Mouse (Mus musculus): ENCODE results near the gene Psg16. TPM values are rescaled to one million over a fixed set of nuclear protein-coding genes. Genes with fewer than 3 reads are reported as not detected.

Gene Psg16
- polyA plus RNA-seq, 2 experiments, result 0.23 to 0.33 TPM

- Histone ChIP-seq H3K27ac (replicated peaks; ENCODE audit: low read depth, low read length) (peak overlapping the region; percentile 81), H3K9me3 (ENCODE audit: control insufficient read depth, low read length) (no peaks in the 10 kb centered on the region), H3K4me2 (replicated peaks; ENCODE audit: low read depth, low read length, severe bottlenecking) (peak overlapping the region; percentile 80), H3K27me3 (ENCODE audit: control insufficient read depth, insufficient read depth, low read length) (no peaks in the 10 kb centered on the region), H3K9ac (ENCODE audit: low read depth, low read length, severe bottlenecking) (peak overlapping the region; percentile 49), H3K4me3 (replicated peaks; ENCODE audit: low read length) (peak overlapping the region; percentile 43), H3K36me3 (ENCODE audit: control insufficient read depth, insufficient read depth, low read length) (peaks cover 15% of the 10 kb centered on the region), H3K4me1 (ENCODE audit: control insufficient read depth, insufficient read depth, low read length) (peaks cover 60% of the 10 kb centered on the region)
- no peak for TF ChIP-seq POLR2A (IDR thresholded peaks at IDR 0.05; ENCODE audit: borderline replicate concordance, extremely low read depth, insufficient read depth, insufficient read length)
- no peak for ATAC-seq (ENCODE audit: low FRiP score, low read depth)
- DNase-seq (ENCODE audit: low spot score), result peak; percentile 73
- 32% methylated on average over 14 of the region's 14 CpGs for WGBS
Observed at GRCm38 (mm10) chr7:17056601-17057523, 17.0 kb upstream of the Psg16 start.

DNA sequence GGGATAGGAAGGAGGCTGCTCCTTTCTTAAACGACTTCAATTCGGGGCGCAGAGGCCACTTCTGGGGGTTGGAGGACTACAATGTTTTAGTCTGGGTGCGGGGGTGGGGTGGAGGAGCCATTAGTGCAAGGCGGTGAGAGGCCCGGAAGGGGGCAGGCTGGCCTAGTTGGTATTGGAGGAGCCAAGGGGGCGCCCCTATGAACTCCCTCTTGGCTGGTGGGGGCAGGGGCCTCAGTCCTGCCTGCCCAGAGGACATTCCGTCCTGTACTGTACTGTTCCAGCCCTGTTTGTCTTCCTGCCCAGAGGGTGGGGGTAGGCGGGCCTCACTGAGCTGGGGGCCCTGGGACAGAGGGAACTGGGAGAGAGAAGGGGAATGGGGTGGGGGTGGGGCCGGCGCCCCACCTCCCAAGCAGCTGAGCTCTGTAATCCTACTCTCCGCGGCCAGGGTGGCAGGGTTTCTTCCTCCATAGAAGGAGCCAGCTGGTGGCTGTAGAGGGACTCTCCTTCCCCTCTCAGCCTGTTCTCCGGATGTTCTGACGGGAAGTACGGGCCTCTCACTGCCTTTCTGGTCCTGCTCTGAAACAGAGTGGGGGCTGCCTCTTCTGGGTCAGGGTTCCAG, 15.7 kb upstream of the Psg16 start:
- H3K9me3 ChIP-seq (ENCODE audit: control insufficient read depth, low read length), result no peaks in the 10 kb centered on the region
- peaks cover 14% of the 10 kb centered on the region for H3K36me3 ChIP-seq (ENCODE audit: control insufficient read depth, insufficient read depth, low read length)
- peak overlapping the region; percentile 24 for H3K4me3 ChIP-seq (replicated peaks; ENCODE audit: low read length)
- peaks cover 65% of the 10 kb centered on the region for H3K4me1 ChIP-seq (ENCODE audit: control insufficient read depth, insufficient read depth, low read length)
- peak overlapping the region; percentile 29; the same call in 1 of the 2 replicates for H3K9ac ChIP-seq (ENCODE audit: low read depth, low read length, severe bottlenecking)
- TF ChIP-seq POLR2A (IDR thresholded peaks at IDR 0.05; ENCODE audit: borderline replicate concordance, extremely low read depth, insufficient read depth, insufficient read length), result 0 out of 2 replicates have a peak, but pooled peaks have one; percentile 8
- H3K27ac ChIP-seq (replicated peaks; ENCODE audit: low read depth, low read length), result peak overlapping the region; percentile 89
- peak overlapping the region; percentile 77 for H3K4me2 ChIP-seq (replicated peaks; ENCODE audit: low read depth, low read length, severe bottlenecking)
- 2% methylated on average over 14 of the region's 16 CpGs for WGBS
- DNase-seq (ENCODE audit: low spot score) (peak; percentile 87), ATAC-seq (ENCODE audit: low FRiP score, low read depth) (peak; percentile 72)
- no peaks in the 10 kb centered on the region for H3K27me3 ChIP-seq (ENCODE audit: control insufficient read depth, insufficient read depth, low read length)

GRCm38 (mm10) chr7:17058816-17059462, 14.9 kb upstream of the Psg16 start:
- peaks cover 66% of the 10 kb centered on the region for H3K4me1 ChIP-seq (ENCODE audit: control insufficient read depth, insufficient read depth, low read length)
- TF ChIP-seq POLR2A (IDR thresholded peaks at IDR 0.05; ENCODE audit: borderline replicate concordance, extremely low read depth, insufficient read depth, insufficient read length), result no peak
- peak overlapping the region; percentile 24 for H3K4me3 ChIP-seq (replicated peaks; ENCODE audit: low read length)
- 0 out of 2 replicates have a peak overlapping the region, but pooled peaks have one; percentile 29 for H3K9ac ChIP-seq (ENCODE audit: low read depth, low read length, severe bottlenecking)
- H3K27me3 ChIP-seq (ENCODE audit: control insufficient read depth, insufficient read depth, low read length), result no peaks in the 10 kb centered on the region
- H3K9me3 ChIP-seq (ENCODE audit: control insufficient read depth, low read length), result no peaks in the 10 kb centered on the region
- DNase-seq (ENCODE audit: low spot score), result peak; percentile 41
- WGBS, result 43% methylated on average over 8 of the region's 8 CpGs
- no peak for ATAC-seq (ENCODE audit: low FRiP score, low read depth)
- peak overlapping the region; percentile 77 for H3K4me2 ChIP-seq (replicated peaks; ENCODE audit: low read depth, low read length, severe bottlenecking)
- H3K36me3 ChIP-seq (ENCODE audit: control insufficient read depth, insufficient read depth, low read length), result peaks cover 11% of the 10 kb centered on the region
- peak overlapping the region; percentile 89 for H3K27ac ChIP-seq (replicated peaks; ENCODE audit: low read depth, low read length)

- DNase-seq (ENCODE audit: low spot score) (no peak), ATAC-seq (ENCODE audit: low FRiP score, low read depth) (no peak)
- H3K9ac ChIP-seq (ENCODE audit: low read depth, low read length, severe bottlenecking), result no peak overlapping the region
- peak overlapping the region; percentile 89 for H3K27ac ChIP-seq (replicated peaks; ENCODE audit: low read depth, low read length)
- no peak for TF ChIP-seq POLR2A (IDR thresholded peaks at IDR 0.05; ENCODE audit: borderline replicate concordance, extremely low read depth, insufficient read depth, insufficient read length)
- peaks cover 66% of the 10 kb centered on the region for H3K4me1 ChIP-seq (ENCODE audit: control insufficient read depth, insufficient read depth, low read length)
- 67% methylated on average over 3 of the region's 3 CpGs for WGBS
- H3K9me3 ChIP-seq (ENCODE audit: control insufficient read depth, low read length), result no peaks in the 10 kb centered on the region
- peak overlapping the region; percentile 63 for H3K4me3 ChIP-seq (replicated peaks; ENCODE audit: low read length)
- H3K27me3 ChIP-seq (ENCODE audit: control insufficient read depth, insufficient read depth, low read length), result no peaks in the 10 kb centered on the region
- peak overlapping the region; percentile 77 for H3K4me2 ChIP-seq (replicated peaks; ENCODE audit: low read depth, low read length, severe bottlenecking)
- peaks cover 8% of the 10 kb centered on the region for H3K36me3 ChIP-seq (ENCODE audit: control insufficient read depth, insufficient read depth, low read length)
Observed at GRCm38 (mm10) chr7:17059463-17059844, 14.4 kb upstream of the Psg16 start.
